Mouse (Mus musculus): ENCODE results near the gene Exph5. TPM values are rescaled to one million over a fixed set of nuclear protein-coding genes. Genes with fewer than 3 reads are reported as not detected.

Gene Exph5
- polyA plus RNA-seq, 1 experiment from 2014 or later, result 6.9 TPM

DNA sequence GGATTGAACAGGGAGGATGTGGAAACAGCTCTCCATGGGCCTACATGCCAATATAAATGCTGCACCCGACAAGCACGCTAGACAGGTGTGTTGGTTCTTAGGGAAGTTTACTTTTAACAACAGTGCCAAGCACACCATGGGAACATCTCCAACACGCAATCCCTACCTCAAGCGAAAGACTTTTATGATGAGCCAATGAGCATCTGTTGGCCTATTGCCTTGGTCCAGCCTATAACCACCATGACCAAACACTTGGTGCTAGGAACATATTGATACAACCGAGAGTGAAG is 32.1 kb upstream of the Exph5 start:
- H3K27ac ChIP-seq (ENCODE audit: low read length), result peak overlapping the region; percentile 51
- WGBS, result 55% methylated on average over 5 of the region's 5 CpGs
- ATAC-seq (ENCODE audit: low read depth), result peak; percentile 6; the same call in 1 of the 2 replicates

DNA sequence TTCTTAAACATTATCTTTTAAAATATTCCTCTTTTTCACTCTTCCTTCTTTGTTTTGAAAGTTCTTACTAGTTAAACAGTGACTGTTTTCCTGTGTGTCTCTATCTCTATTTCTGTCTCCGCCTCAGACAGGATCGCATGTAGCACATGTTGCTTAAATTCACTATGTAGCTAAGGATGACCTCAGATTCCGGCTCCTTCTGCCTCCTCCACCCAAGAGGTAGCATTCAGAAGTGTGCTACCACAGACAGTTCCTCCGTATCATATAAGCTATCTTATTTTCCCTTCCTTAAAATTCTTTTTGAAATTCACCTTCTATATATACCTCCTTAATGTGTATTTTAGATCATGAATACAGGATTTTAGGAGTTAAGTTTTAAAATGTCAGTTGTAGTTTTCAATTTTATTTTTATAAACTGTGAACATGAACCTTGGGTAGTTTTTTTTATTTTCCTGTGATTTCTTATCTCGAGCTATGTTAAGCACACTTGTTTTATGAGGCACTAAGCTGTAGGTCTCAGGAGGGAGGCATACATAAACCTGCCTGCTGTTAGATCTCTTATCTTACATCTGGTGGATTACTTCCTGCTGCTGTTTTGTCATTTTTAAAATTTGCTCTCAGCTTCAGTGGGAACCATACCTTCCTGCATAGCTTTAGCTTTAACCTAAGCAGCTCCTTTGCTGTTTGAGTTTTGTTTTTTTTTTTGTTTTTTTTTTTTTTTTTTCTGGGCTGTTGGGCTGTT is 30.0 kb upstream of the Exph5 start:
- Histone ChIP-seq H3K9me3 (ENCODE audit: control insufficient read depth, low read length) (no peaks in the 10 kb centered on the region), H3K27me3 (ENCODE audit: control insufficient read depth, insufficient read depth, low read depth, low read length) (no peaks in the 10 kb centered on the region), H3K4me1 (replicated peaks; ENCODE audit: control insufficient read depth, insufficient read depth, low read length) (peaks cover 4% of the 10 kb centered on the region; the same call in 1 of the 2 replicates), H3K4me3 (ENCODE audit: low read length) (no peak overlapping the region), H3K27ac (ENCODE audit: low read length) (no peak overlapping the region), H3K36me3 (ENCODE audit: control insufficient read depth, insufficient read depth, low read length) (no peaks in the 10 kb centered on the region), H3K4me2 (ENCODE audit: low read depth, low read length) (no peak overlapping the region), H3K9ac (ENCODE audit: low read length) (no peak overlapping the region)
- 50% methylated on average over 5 of the region's 5 CpGs for WGBS
- ATAC-seq (ENCODE audit: low read depth), result no peak

More for the DNA sequence above, 32.1 kb upstream of the Exph5 start:
- peaks cover 7% of the 10 kb centered on the region for H3K4me1 ChIP-seq (replicated peaks; ENCODE audit: control insufficient read depth, insufficient read depth, low read length)
- H3K4me2 ChIP-seq (ENCODE audit: low read depth, low read length), result no peak overlapping the region
- H3K9ac ChIP-seq (ENCODE audit: low read length), result no peak overlapping the region
- H3K36me3 ChIP-seq (ENCODE audit: control insufficient read depth, insufficient read depth, low read length), result no peaks in the 10 kb centered on the region
- no peaks in the 10 kb centered on the region for H3K27me3 ChIP-seq (ENCODE audit: control insufficient read depth, insufficient read depth, low read depth, low read length)
- H3K9me3 ChIP-seq (ENCODE audit: control insufficient read depth, low read length), result no peaks in the 10 kb centered on the region
- no peak overlapping the region for H3K4me3 ChIP-seq (ENCODE audit: low read length)

DNA sequence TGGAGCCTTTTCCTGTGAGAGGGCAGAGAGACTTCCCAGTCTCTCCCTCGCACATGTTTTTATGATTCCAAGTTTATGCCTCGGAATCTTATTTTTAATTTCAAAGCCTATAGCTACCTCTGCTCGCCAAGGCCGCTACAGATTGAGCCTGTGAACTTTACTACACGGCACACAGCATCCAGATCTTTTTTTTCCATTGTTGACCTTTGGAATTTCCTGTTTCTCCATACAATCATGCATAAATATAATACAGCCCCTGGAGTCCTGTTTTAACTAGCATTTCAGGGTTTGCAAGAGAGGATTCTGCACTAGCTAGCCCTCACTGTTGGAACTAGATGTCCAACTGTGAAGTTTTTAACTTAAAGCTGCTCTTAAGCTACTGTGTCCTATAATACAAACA is 29.3 kb upstream of the Exph5 start:
- H3K4me1 ChIP-seq (replicated peaks; ENCODE audit: control insufficient read depth, insufficient read depth, low read length), result peaks cover 4% of the 10 kb centered on the region; the same call in 1 of the 2 replicates
- no peaks in the 10 kb centered on the region for H3K27me3 ChIP-seq (ENCODE audit: control insufficient read depth, insufficient read depth, low read depth, low read length)
- 41% methylated on average over 5 of the region's 5 CpGs for WGBS
- no peak overlapping the region for H3K4me3 ChIP-seq (ENCODE audit: low read length)
- no peak overlapping the region for H3K9ac ChIP-seq (ENCODE audit: low read length)
- no peaks in the 10 kb centered on the region for H3K9me3 ChIP-seq (ENCODE audit: control insufficient read depth, low read length)
- ATAC-seq (ENCODE audit: low read depth), result no peak
- no peaks in the 10 kb centered on the region for H3K36me3 ChIP-seq (ENCODE audit: control insufficient read depth, insufficient read depth, low read length)
- no peak overlapping the region for H3K27ac ChIP-seq (ENCODE audit: low read length)
- no peak overlapping the region for H3K4me2 ChIP-seq (ENCODE audit: low read depth, low read length)

DNA sequence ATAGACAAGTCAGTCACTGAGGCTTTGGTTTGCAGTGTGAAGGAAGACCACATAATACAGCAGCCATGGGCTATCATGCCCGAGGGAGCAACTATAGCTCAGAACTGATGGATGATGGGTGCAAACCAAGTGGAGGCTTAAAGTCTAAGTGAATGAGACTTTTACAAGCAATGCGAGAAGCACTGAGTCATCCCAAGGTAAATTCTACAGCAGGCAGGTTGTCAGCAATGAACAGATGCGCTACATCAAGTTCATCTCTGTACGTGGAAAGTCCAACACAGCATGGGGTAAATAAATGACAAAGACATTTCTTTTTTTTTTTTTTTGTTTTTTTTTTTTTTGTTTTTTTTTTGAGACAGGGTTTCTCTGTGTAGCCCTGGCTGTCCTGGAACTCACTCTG is 28.8 kb upstream of the Exph5 start:
- no peak overlapping the region for H3K9ac ChIP-seq (ENCODE audit: low read length)
- peaks cover 4% of the 10 kb centered on the region; the same call in 1 of the 2 replicates for H3K4me1 ChIP-seq (replicated peaks; ENCODE audit: control insufficient read depth, insufficient read depth, low read length)
- no peak overlapping the region for H3K27ac ChIP-seq (ENCODE audit: low read length)
- H3K4me3 ChIP-seq (ENCODE audit: low read length), result no peak overlapping the region
- no peaks in the 10 kb centered on the region for H3K36me3 ChIP-seq (ENCODE audit: control insufficient read depth, insufficient read depth, low read length)
- no peak for ATAC-seq (ENCODE audit: low read depth)
- no peaks in the 10 kb centered on the region for H3K9me3 ChIP-seq (ENCODE audit: control insufficient read depth, low read length)
- no peak overlapping the region for H3K4me2 ChIP-seq (ENCODE audit: low read depth, low read length)
- WGBS, result 80% methylated on average over 4 of the region's 4 CpGs
- H3K27me3 ChIP-seq (ENCODE audit: control insufficient read depth, insufficient read depth, low read depth, low read length), result no peaks in the 10 kb centered on the region

DNA sequence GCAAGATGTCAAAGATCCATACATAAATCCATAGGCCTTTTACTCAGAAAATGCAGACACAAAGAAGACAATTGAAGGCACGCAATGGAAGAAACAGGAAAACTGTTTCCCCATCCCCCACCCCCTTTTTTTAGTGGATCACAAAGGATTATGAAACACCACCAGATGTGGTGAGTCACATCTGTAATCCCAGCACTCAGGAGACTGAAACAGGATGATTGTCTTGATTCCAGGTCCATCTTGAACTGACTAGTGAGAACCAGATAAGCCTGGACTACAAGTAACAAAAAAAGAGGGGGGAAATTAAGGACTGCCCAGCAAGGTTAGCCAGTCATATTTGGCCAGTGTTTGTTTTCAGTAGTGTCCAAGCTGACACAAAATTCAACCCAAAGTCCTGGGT is 25.1 kb upstream of the Exph5 start:
- no peak for ATAC-seq (ENCODE audit: low read depth)
- WGBS, result 92% methylated on average over 1 of the region's 1 CpGs
- peaks cover 4% of the 10 kb centered on the region; the same call in 1 of the 2 replicates for H3K4me1 ChIP-seq (replicated peaks; ENCODE audit: control insufficient read depth, insufficient read depth, low read length)

DNA sequence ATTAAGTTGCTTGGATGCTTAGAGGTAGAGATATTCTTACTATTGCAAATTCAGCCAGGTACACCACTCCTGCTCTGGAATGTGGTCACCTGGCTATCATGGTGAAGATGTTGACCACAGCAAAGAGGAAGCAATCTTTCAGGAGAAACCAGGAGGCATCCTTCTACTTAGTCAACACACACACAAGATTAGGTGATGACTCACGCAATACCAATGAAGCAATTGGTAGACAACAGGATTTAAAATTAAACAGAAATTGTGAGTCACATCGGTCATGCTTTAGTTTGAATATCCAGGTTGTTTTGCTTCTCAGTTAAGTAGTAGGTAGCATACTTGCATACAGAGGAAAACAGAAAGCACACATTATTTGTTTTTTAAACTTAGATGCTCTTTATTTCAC is 22.5 kb upstream of the Exph5 start:
- no peak overlapping the region for H3K4me3 ChIP-seq (ENCODE audit: low read length)
- no peak overlapping the region for H3K4me2 ChIP-seq (ENCODE audit: low read depth, low read length)
- no peaks in the 10 kb centered on the region for H3K27me3 ChIP-seq (ENCODE audit: control insufficient read depth, insufficient read depth, low read depth, low read length)
- 91% methylated on average over 2 of the region's 2 CpGs for WGBS
- H3K9ac ChIP-seq (ENCODE audit: low read length), result no peak overlapping the region
- H3K4me1 ChIP-seq (replicated peaks; ENCODE audit: control insufficient read depth, insufficient read depth, low read length), result no peaks in the 10 kb centered on the region
- ATAC-seq (ENCODE audit: low read depth), result no peak
- no peaks in the 10 kb centered on the region for H3K9me3 ChIP-seq (ENCODE audit: control insufficient read depth, low read length)
- H3K27ac ChIP-seq (ENCODE audit: low read length), result no peak overlapping the region
- no peaks in the 10 kb centered on the region for H3K36me3 ChIP-seq (ENCODE audit: control insufficient read depth, insufficient read depth, low read length)

More for the DNA sequence above, 25.1 kb upstream of the Exph5 start:
- no peaks in the 10 kb centered on the region for H3K36me3 ChIP-seq (ENCODE audit: control insufficient read depth, insufficient read depth, low read length)
- no peak overlapping the region for H3K4me2 ChIP-seq (ENCODE audit: low read depth, low read length)
- H3K27ac ChIP-seq (ENCODE audit: low read length), result no peak overlapping the region
- no peak overlapping the region for H3K9ac ChIP-seq (ENCODE audit: low read length)
- no peaks in the 10 kb centered on the region for H3K9me3 ChIP-seq (ENCODE audit: control insufficient read depth, low read length)
- H3K4me3 ChIP-seq (ENCODE audit: low read length), result no peak overlapping the region
- no peaks in the 10 kb centered on the region for H3K27me3 ChIP-seq (ENCODE audit: control insufficient read depth, insufficient read depth, low read depth, low read length)

DNA sequence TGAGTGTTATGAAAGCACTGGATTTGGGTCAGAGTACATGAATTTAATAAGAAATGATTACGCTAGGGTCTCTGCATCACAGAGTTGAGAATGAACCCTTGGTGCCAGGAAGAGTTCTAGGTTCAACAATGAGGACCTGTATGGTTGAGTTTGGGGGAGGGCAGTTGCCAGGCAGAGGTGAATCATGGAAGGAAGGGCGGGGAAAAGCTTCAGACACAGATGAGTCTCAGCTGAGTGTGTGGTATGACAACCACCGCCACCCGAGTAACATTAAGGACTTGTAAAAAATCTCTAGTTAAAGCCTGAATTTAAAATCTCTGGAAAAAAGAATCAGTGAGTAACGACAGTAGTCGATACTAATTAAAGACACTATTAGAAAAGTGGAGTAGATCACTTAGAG is 14.7 kb upstream of the Exph5 start:
- Histone ChIP-seq H3K4me2 (ENCODE audit: low read depth, low read length) (no peak overlapping the region), H3K36me3 (ENCODE audit: control insufficient read depth, insufficient read depth, low read length) (no peaks in the 10 kb centered on the region), H3K27me3 (ENCODE audit: control insufficient read depth, insufficient read depth, low read depth, low read length) (no peaks in the 10 kb centered on the region), H3K9ac (ENCODE audit: low read length) (no peak overlapping the region), H3K4me3 (ENCODE audit: low read length) (no peak overlapping the region), H3K27ac (ENCODE audit: low read length) (no peak overlapping the region), H3K9me3 (ENCODE audit: control insufficient read depth, low read length) (no peaks in the 10 kb centered on the region), H3K4me1 (replicated peaks; ENCODE audit: control insufficient read depth, insufficient read depth, low read length) (no peaks in the 10 kb centered on the region)
- ATAC-seq (ENCODE audit: low read depth), result no peak
- WGBS, result 79% methylated on average over 6 of the region's 6 CpGs

DNA sequence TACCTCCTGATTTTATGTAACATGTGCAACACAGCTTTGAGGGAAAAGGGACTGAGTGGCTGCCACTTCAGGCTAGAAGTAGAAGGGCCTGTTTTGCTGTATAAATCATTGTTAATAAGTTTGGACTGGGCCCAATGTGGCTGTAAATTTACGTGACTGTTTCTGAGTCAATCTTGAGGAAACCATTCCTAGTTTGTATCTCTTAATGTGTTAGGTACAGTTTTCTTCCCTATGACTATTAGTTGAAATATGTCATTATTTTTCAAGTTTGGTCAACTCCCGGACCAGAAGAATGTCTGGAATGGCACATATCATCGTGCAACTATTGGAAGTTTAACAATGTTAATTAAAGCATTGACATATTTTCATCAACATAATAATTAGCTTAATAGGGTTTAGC is 11.5 kb upstream of the Exph5 start:
- 45% methylated on average over 3 of the region's 3 CpGs for WGBS
- no peaks in the 10 kb centered on the region for H3K27me3 ChIP-seq (ENCODE audit: control insufficient read depth, insufficient read depth, low read depth, low read length)
- no peak for ATAC-seq (ENCODE audit: low read depth)
- no peaks in the 10 kb centered on the region for H3K9me3 ChIP-seq (ENCODE audit: control insufficient read depth, low read length)
- H3K36me3 ChIP-seq (ENCODE audit: control insufficient read depth, insufficient read depth, low read length), result no peaks in the 10 kb centered on the region
- no peak overlapping the region for H3K9ac ChIP-seq (ENCODE audit: low read length)
- H3K4me1 ChIP-seq (replicated peaks; ENCODE audit: control insufficient read depth, insufficient read depth, low read length), result no peaks in the 10 kb centered on the region
- no peak overlapping the region for H3K4me3 ChIP-seq (ENCODE audit: low read length)
- H3K27ac ChIP-seq (ENCODE audit: low read length), result no peak overlapping the region
- no peak overlapping the region for H3K4me2 ChIP-seq (ENCODE audit: low read depth, low read length)

DNA sequence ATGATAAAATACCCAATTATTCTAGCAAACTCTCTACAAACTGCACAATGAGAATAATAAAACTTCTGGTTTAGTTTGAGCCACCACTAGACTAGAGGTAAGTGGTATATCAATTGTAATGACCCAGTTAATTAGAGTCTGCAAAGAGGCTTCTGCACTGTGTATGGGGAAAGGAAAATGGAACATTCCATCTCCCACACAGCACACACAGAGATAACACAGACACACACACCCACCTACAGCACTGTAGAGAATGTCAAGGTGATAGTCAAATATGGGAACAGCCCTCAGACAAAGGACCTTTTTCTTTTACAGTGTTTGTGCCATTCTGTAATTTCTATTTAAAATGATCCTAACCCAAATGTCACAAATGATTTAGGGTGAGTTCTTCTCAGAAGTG is 8.6 kb upstream of the Exph5 start:
- ATAC-seq (ENCODE audit: low read depth), result no peak

More for the DNA sequence above, 8.6 kb upstream of the Exph5 start:
- Histone ChIP-seq H3K36me3 (ENCODE audit: control insufficient read depth, insufficient read depth, low read length) (no peaks in the 10 kb centered on the region), H3K4me1 (replicated peaks; ENCODE audit: control insufficient read depth, insufficient read depth, low read length) (no peaks in the 10 kb centered on the region), H3K27me3 (ENCODE audit: control insufficient read depth, insufficient read depth, low read depth, low read length) (no peaks in the 10 kb centered on the region), H3K4me2 (ENCODE audit: low read depth, low read length) (no peak overlapping the region), H3K9ac (ENCODE audit: low read length) (no peak overlapping the region), H3K27ac (ENCODE audit: low read length) (no peak overlapping the region), H3K4me3 (ENCODE audit: low read length) (no peak overlapping the region), H3K9me3 (ENCODE audit: control insufficient read depth, low read length) (no peaks in the 10 kb centered on the region)
